Mouse (Mus musculus): Measurements from ENCODE around the gene Gm15446.

The Gm15446 gene

GRCm38 (mm10) chr5:109923261-109924071 is at the start of gene Gm15446:
Gene Gm15446 (plus strand): TSS chr5:109923400.
- WGBS: under 1% methylated on average over 22 of the region's 22 CpGs

DNA sequence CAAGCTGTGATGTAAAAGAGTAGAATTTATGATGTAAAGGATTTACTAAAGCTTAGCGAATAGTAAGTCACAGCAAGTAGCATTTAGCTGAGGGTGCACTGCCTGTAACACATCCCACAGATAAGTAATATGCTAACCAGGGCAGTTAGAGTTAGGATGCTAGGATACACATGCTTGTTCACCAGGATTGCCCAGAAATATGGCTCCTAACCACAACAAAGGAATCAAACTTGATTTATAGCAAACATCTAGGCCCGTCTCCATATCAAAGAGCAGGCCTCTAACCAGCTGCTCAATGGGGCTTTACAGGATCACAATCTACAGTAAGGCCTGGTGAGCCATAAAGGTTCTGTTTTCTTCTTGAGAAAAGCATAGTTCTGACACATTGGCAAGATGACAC is 929 bp downstream of the Gm15446 start:
- 16% methylated on average over 2 of the region's 2 CpGs for WGBS

GRCm38 (mm10) chr5:109950281-109950680 is 27.1 kb downstream of the Gm15446 start:
- no CpG with 5 or more reads among the region's 1 CpGs for WGBS

DNA sequence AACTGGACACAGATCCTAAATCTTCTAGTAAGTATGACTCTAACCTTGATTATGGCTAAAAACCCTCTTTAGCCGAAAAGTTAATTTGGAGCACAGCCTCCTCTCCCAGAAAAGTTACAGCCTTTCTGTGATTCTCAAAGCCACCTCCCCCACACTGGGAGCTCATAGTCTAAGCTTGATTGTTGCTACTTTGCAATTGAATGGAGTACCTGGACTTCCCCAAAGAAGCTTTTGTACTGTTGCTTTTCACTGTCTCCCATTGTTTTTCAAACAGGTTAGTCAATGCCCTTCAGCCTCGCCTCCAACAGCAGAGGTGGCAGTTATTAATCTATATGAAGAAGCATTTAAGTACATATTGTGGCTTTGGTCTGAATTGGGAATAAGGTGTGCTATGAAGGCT is 57.5 kb downstream of the Gm15446 start:
- WGBS: no CpG with 5 or more reads among the region's 2 CpGs
